Mouse (Mus musculus) testis, adult 2 months (tissue): ENCODE data around the gene Mob2.

Experiments
- CTCF ChIP-seq: fragments of 200-500 bp; IDR thresholded peaks from 2 replicates; pipeline ENCODE4 v1.5.1; 2012; ENCODE audit warnings: low read depth, mild to moderate bottlenecking, inconsistent platforms, low read length, moderate library complexity; ENCODE audit not compliant: control insufficient read depth, insufficient read depth, insufficient replicate concordance
- POLR2A ChIP-seq: fragments of 200-500 bp; IDR thresholded peaks from 2 replicates; pipeline ENCODE4 v1.6.1; 2012; ENCODE audit warnings: low read depth, mild to moderate bottlenecking, inconsistent platforms, low read length, moderate library complexity; ENCODE audit not compliant: control insufficient read depth

DNA sequence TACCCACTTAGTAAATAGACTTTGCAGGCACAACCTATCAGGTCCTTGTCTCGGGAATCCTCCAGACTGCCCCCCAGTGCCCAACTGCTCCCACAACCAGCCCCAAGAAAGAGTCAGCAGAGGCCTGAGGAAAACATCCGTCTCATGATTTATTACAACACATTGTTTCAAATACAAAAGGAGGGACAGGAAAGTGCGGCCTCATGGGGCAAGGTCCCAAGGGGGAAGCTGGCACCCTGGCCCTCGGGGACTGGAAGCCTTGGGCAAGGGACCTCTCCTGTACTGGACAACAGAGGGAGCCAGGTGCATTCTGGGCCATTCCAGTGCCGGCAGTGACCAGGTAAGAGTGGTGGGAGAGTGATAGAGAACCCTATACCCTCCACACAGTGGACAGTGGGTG lies 18.5 kb upstream of the Mob2 start:
- TF ChIP-seq POLR2A (no peak), CTCF (no peak)
